Mouse (Mus musculus) embryonic facial prominence, embryonic 11.5 days (tissue): Measurements from ENCODE around the gene Zswim4. TPM values are rescaled to one million over a fixed set of nuclear protein-coding genes. Genes with fewer than 3 reads are reported as not detected.

ENCODE experiments used
- ATAC-seq: fragments of 200-750 bp; cut with Nextera tagmentation; replicated peaks from 2 replicates; pipeline ENCODE4 v1.8.0; 2017; ENCODE audit warnings: low read depth; ENCODE audit not compliant: insufficient number of reproducible peaks, low FRiP score, low TSS enrichment
- DNase-seq: peaks from one replicate; pipeline ENCODE4 v3.0.0-alpha.2; 2015; ENCODE audit warnings: low spot score
- H3K27ac ChIP-seq: fragments of 300-500 bp; sonication (generic); replicated peaks from 2 replicates; pipeline ENCODE4 v1.5.1; 2014; ENCODE audit warnings: mild to moderate bottlenecking, low read depth, low read length, control low read depth
- H3K27me3 ChIP-seq: fragments of 300-500 bp; sonication (generic); 2 replicates; pipeline ENCODE4 v1.6.1; 2014; ENCODE audit warnings: mild to moderate bottlenecking, low read length, moderate library complexity, mixed read lengths; ENCODE audit not compliant: control insufficient read depth, insufficient read depth
- H3K36me3 ChIP-seq: fragments of 300-500 bp; sonication (generic); replicated peaks from 2 replicates; pipeline ENCODE4 v1.6.1; 2014; ENCODE audit warnings: low read depth, mild to moderate bottlenecking, low read length, moderate library complexity, mixed read lengths; ENCODE audit not compliant: control insufficient read depth, insufficient read depth
- H3K4me1 ChIP-seq: fragments of 300-500 bp; sonication (generic); 2 replicates; pipeline ENCODE4 v1.6.1; 2014; ENCODE audit warnings: low read length, mixed read lengths; ENCODE audit not compliant: control insufficient read depth, insufficient read depth
- H3K4me2 ChIP-seq: fragments of 300-500 bp; sonication (generic); 2 replicates; pipeline ENCODE4 v1.6.1; 2014; ENCODE audit warnings: low read depth, mild to moderate bottlenecking, control low read depth, low read length, moderate library complexity
- H3K4me3 ChIP-seq: fragments of 300-500 bp; sonication (generic); 2 replicates; pipeline ENCODE4 v1.5.1; 2014; ENCODE audit warnings: low read depth, low read length, control low read depth
- H3K9ac ChIP-seq: fragments of 300-500 bp; sonication (generic); replicated peaks from 2 replicates; pipeline ENCODE4 v1.6.1; 2014; ENCODE audit warnings: mild to moderate bottlenecking, control low read depth, low read length
- H3K9me3 ChIP-seq: fragments of 300-500 bp; sonication (generic); replicated peaks from 2 replicates; pipeline ENCODE4 v1.6.1; 2016; ENCODE audit warnings: mild to moderate bottlenecking, low read length, inconsistent platforms, mixed read lengths; ENCODE audit not compliant: control insufficient read depth
- WGBS: fragments of 180-500 bp; shearing (Covaris S2); extraction: QIAGEN DNeasy Blood & Tissue Kit; methylation state at CpG from one replicate; pipeline ENCODE4 v1.1.7; 2014; 5-methylcytosine and 5-hydroxymethylcytosine counted together
- polyA plus RNA-seq: library from polyadenylated mRNA; unstranded; fragments of >200 nt; fragmentation: Nextera tagmentation; extraction: Ambion mirVana; gene quantifications from 2 replicates; pipeline ENCODE4 v1.2.1, GENCODE M21; 2014

Zswim4 gene
- polyA plus RNA-seq, 1 experiment from 2014 or later, result 15.3 TPM

DNA sequence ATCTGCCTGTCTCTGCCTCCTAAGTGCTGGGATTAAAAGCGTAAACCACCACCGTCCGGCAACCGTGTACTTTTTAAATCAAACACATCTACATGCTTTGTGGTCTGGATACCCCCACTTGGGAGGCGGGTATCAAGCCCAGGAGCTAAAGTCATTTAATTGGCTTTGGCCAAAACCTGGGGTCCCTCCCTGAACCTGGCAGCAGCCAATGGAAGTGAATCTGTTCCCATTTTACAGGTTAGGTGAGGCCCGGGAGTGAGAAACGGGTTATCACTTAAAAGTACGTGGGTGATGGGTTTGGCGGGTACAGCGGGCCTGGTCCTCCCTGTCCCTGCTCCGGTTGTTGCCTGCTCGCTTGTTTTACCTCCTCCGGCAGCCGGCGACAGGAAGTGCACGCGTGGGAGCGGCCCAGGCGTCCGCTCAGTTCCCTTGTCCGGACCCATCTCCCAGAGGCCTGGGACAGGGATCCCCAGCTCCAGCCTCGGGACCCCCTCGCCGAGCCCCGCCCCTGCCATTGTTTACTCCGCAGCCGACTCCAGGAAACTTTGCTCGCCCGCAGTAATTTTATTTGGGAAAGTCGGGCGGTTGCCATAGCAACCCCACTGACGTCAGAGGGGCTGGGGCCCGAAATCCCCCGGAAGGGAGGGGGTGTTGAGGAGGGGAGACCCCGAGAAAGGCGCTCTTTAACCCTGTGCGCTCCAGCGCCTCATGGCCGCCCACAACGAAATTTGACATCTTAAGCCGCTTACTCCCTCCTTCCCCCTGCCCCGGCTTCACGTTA lies 39.5 kb downstream of the Zswim4 start:
- Histone ChIP-seq H3K27me3 (no peaks in the 10 kb centered on the region), H3K9ac (peak overlapping the region; percentile 68), H3K27ac (peak overlapping the region; percentile 96), H3K9me3 (no peaks in the 10 kb centered on the region), H3K4me2 (peak overlapping the region; percentile 48), H3K4me1 (peaks cover 16% of the 10 kb centered on the region), H3K4me3 (peak overlapping the region; percentile 48), H3K36me3 (no peaks in the 10 kb centered on the region)
- ATAC-seq (peak; percentile 37), DNase-seq (peak; percentile 99)
- 2% methylated on average over 43 of the region's 43 CpGs for WGBS

DNA sequence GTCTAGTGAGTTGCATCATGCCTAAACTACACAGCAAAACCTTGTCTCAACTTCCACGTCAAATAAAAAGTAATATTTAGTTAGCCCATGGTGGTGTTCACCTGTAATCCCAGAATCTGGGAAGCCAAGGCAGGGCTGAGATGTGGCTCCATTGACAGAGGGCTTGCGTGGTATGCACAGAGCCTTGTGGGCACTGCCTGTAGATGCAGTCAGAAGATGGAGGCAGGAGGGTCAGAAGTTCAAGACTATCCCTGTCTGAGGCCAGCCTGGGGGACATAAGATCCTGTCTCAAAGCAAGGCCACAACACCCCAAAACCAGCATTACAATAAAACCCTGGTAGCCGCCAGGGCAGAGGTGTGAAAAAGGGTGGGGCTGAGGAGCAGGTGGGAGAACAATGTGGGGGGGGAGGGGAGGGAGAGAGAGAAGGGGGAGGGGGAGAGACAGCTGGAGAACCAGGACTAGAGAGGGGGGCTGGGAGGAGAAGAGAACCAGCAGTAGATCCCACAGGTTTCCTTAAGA lies 42.6 kb downstream of the Zswim4 start:
- H3K4me1 ChIP-seq, result peaks cover 11% of the 10 kb centered on the region
- no peaks in the 10 kb centered on the region for H3K9me3 ChIP-seq
- no peak for DNase-seq
- no peak overlapping the region for H3K4me2 ChIP-seq
- H3K27me3 ChIP-seq, result no peaks in the 10 kb centered on the region
- no peak overlapping the region for H3K27ac ChIP-seq
- 81% methylated on average over 3 of the region's 3 CpGs for WGBS
- no peak overlapping the region for H3K9ac ChIP-seq
- ATAC-seq, result no peak
- no peak overlapping the region for H3K4me3 ChIP-seq
- H3K36me3 ChIP-seq, result no peaks in the 10 kb centered on the region

DNA sequence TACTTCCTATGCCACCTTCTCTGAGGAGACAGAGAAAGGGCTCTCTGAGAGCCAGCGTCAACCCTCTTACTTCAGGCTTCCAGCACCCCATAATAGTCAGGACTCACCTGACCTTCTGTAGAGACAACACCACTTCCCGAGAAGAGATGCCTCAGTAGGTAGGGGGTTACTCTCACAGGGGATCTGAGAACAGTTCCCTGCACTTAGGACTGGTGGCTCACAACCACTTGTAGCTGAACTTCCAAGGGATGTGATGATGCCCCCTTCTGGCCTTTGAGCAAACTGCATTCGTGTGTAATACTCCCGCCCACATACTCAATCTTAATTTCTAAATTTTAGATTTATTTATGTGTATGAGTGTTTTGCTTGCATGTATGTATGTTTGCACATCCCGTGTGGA lies 43.3 kb downstream of the Zswim4 start:
- ATAC-seq, result no peak
- no peak overlapping the region for H3K4me3 ChIP-seq
- no peaks in the 10 kb centered on the region for H3K27me3 ChIP-seq
- H3K4me1 ChIP-seq, result peaks cover 7% of the 10 kb centered on the region; the same call in 1 of the 2 replicates
- H3K4me2 ChIP-seq, result no peak overlapping the region
- H3K9me3 ChIP-seq, result no peaks in the 10 kb centered on the region
- peak; percentile 55 for DNase-seq
- H3K36me3 ChIP-seq, result no peaks in the 10 kb centered on the region
- 76% methylated on average over 5 of the region's 5 CpGs for WGBS
- no peak overlapping the region for H3K27ac ChIP-seq
- no peak overlapping the region for H3K9ac ChIP-seq

DNA sequence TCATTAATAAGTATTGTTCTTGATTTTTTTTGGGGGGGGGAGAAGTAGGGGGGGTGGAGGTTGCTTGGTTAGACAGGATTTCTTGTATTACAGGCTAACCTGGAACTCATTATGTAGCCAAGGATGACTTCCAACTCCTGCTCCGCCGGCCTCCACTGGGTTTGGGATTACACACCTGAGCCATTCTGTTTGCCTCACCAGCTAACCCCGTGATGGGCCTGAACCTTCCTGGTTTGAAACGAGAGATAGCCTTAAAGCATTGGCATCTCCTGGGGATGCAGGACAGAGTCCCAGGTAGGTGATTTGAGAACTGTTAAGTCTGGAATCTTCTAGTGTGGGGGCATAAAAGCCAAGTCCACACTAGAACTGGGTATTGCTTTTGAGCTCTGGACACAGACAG lies 43.7 kb downstream of the Zswim4 start:
- H3K4me1 ChIP-seq, result peaks cover 5% of the 10 kb centered on the region; the same call in 1 of the 2 replicates
- H3K9ac ChIP-seq, result no peak overlapping the region
- no peaks in the 10 kb centered on the region for H3K36me3 ChIP-seq
- 44% methylated on average over 4 of the region's 4 CpGs for WGBS
- peak; percentile 45 for DNase-seq
- H3K4me2 ChIP-seq, result no peak overlapping the region
- no peaks in the 10 kb centered on the region for H3K9me3 ChIP-seq
- no peak overlapping the region for H3K27ac ChIP-seq
- ATAC-seq, result no peak
- H3K27me3 ChIP-seq, result no peaks in the 10 kb centered on the region
- no peak overlapping the region for H3K4me3 ChIP-seq

DNA sequence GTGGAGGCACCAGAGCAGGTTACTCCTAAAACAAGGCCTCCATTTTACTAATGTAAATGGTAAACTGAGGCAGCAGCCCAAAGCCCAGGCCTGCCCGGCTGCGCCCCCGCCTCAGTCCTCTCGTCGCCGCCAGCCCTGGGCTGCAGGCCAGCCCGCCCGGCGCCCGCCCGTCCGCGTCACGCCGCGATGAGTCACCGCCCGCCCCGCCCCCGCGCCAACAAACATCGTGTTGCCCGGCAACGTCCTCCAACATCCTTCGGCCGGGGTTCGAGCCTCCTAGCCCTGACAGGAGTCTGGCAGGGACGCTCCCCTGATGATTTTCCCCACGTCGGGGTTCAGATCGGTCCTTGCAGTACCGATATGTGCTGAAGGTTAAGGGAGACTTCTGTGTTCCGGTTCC lies 44.3 kb downstream of the Zswim4 start:
- peak overlapping the region; percentile 19; the same call in 1 of the 2 replicates for H3K4me3 ChIP-seq
- peak; percentile 80 for DNase-seq
- H3K9ac ChIP-seq, result peak overlapping the region; percentile 2
- H3K36me3 ChIP-seq, result no peaks in the 10 kb centered on the region
- H3K4me2 ChIP-seq, result peak overlapping the region; percentile 29
- WGBS, result 6% methylated on average over 33 of the region's 33 CpGs
- H3K27me3 ChIP-seq, result no peaks in the 10 kb centered on the region
- H3K27ac ChIP-seq, result no peak overlapping the region
- no peaks in the 10 kb centered on the region for H3K9me3 ChIP-seq
- peak; percentile 32; the same call in 1 of the 2 replicates for ATAC-seq
- peaks cover 5% of the 10 kb centered on the region; the same call in 1 of the 2 replicates for H3K4me1 ChIP-seq

DNA sequence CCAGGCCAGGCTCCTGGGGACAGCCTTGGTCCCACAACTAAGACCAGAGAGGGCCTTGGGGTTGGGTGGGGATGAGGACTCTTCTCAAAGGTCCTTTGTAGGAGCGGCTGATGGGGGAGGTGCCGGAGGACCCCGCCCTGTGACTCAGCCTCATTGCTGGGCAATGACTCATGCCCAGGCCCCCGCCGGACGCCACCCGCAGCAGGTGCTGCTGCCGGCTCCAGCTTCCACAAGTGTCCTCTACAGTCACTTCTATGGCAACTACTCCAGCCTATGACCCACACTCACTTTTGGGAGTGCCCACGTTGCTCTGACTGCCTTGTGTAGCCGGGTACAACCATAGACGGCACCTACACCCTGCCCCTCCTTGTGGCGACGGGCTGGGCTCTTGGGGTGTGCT lies 44.8 kb downstream of the Zswim4 start:
- H3K4me3 ChIP-seq, result no peak overlapping the region
- H3K9ac ChIP-seq, result peak overlapping the region; percentile 32
- H3K4me1 ChIP-seq, result peaks cover 5% of the 10 kb centered on the region
- no peak overlapping the region for H3K27ac ChIP-seq
- peak; percentile 30; the same call in 1 of the 2 replicates for ATAC-seq
- 34% methylated on average over 13 of the region's 13 CpGs for WGBS
- DNase-seq, result no peak
- H3K27me3 ChIP-seq, result no peaks in the 10 kb centered on the region
- no peaks in the 10 kb centered on the region for H3K36me3 ChIP-seq
- H3K4me2 ChIP-seq, result peak overlapping the region; percentile 29; the same call in 1 of the 2 replicates
- H3K9me3 ChIP-seq, result no peaks in the 10 kb centered on the region

DNA sequence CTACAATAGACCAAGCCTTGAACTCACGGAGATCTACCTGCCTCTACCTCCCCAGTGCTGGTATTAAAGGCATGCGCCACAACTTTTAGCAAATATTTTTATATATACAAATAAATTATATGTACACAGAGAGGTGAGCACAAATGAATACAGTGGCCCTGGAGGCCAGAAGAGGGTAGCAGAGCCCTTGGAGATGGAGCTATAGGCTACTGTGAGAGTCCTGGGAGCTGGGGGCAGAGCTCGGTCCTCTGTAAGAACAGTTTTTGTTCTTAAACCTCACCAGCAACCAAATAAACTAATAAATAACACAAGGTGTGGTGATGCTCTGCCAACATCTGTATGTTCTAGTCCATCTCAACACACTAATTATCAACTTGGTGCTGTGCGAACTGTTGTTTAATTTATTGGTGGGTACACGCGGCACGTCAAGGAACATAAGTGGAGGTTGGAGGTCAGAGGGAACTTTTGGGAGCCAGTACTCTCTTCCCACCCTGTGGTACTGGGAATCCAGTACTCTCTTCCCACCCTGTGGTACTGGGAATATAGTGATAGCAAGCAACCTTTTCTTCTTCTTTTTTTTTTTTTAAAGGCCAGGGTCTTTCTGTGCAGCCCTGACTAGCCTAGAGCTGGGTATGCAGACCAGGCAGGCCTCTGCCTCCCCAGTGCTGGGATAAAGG lies 46.5 kb downstream of the Zswim4 start:
- Histone ChIP-seq H3K27ac (no peak overlapping the region), H3K9ac (no peak overlapping the region), H3K36me3 (no peaks in the 10 kb centered on the region), H3K4me1 (peaks cover 5% of the 10 kb centered on the region), H3K27me3 (no peaks in the 10 kb centered on the region), H3K4me2 (no peak overlapping the region), H3K9me3 (no peaks in the 10 kb centered on the region), H3K4me3 (no peak overlapping the region)
- ATAC-seq, result no peak
- DNase-seq, result no peak
- 92% methylated on average over 7 of the region's 7 CpGs for WGBS

DNA sequence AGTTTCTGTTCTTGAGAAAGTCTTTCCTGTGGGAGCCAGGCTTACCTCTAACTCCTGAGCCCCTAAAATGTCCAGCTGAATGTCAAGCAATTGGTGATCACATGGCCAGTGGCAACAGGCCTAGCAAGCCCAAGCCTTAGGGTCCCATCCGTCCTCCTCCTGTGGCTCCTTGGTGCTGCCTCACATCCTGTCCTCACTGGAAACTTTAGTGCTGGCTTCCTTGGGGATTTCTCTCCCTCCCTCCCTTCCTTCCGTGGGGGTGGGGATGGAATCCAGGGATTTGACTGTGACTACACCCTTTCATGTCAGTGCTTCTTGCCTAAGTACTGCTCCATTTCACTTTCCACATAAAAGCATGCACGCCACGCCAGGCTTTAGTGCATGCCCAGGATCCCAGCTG lies 47.3 kb downstream of the Zswim4 start:
- no peak overlapping the region for H3K9ac ChIP-seq

More for the DNA sequence above, 47.3 kb downstream of the Zswim4 start:
- no peak overlapping the region for H3K27ac ChIP-seq
- H3K4me3 ChIP-seq, result no peak overlapping the region
- DNase-seq (no peak), ATAC-seq (no peak)
- WGBS, result 40% methylated on average over 4 of the region's 4 CpGs
- H3K27me3 ChIP-seq, result no peaks in the 10 kb centered on the region
- H3K4me2 ChIP-seq, result no peak overlapping the region
- peaks cover 5% of the 10 kb centered on the region for H3K4me1 ChIP-seq
- no peaks in the 10 kb centered on the region for H3K36me3 ChIP-seq
- H3K9me3 ChIP-seq, result no peaks in the 10 kb centered on the region
